Mouse (Mus musculus) intestine, postnatal 0 days (tissue): ENCODE results near the gene Pax5. TPM values are rescaled to one million over a fixed set of nuclear protein-coding genes. Genes with fewer than 3 reads are reported as not detected.

Experiments
- ATAC-seq: fragments of 200-750 bp; cut with Nextera tagmentation; 2 replicates; pipeline ENCODE4 v1.8.0; 2017; ENCODE audit warnings: mild to moderate bottlenecking, moderate TSS enrichment, moderate library complexity
- H3K27ac ChIP-seq: fragments of 300-500 bp; sonication (generic); 2 replicates; pipeline ENCODE4 v1.5.1; 2014; ENCODE audit warnings: mild to moderate bottlenecking, low read depth, low read length, moderate library complexity
- H3K27me3 ChIP-seq: fragments of 300-500 bp; sonication (generic); replicated peaks from 2 replicates; pipeline ENCODE4 v1.6.1; 2014; ENCODE audit warnings: low read length, mixed read lengths; ENCODE audit not compliant: control insufficient read depth, insufficient read depth
- H3K36me3 ChIP-seq: fragments of 300-500 bp; sonication (generic); 2 replicates; pipeline ENCODE4 v1.6.1; 2014; ENCODE audit warnings: mild to moderate bottlenecking, moderate library complexity; ENCODE audit not compliant: control insufficient read depth, insufficient read depth
- H3K4me1 ChIP-seq: fragments of 300-500 bp; sonication (generic); replicated peaks from 2 replicates; pipeline ENCODE4 v1.6.1; 2014; ENCODE audit warnings: antibody characterized with exemption, low read length, mixed read lengths; ENCODE audit not compliant: control insufficient read depth, insufficient read depth
- H3K4me2 ChIP-seq: fragments of 300-500 bp; sonication (generic); replicated peaks from 2 replicates; pipeline ENCODE4 v1.6.1; 2014; ENCODE audit warnings: low read depth, mild to moderate bottlenecking, moderate library complexity
- H3K4me3 ChIP-seq: fragments of 300-500 bp; sonication (generic); 2 replicates; pipeline ENCODE4 v1.5.1; 2014; ENCODE audit warnings: low read depth, low read length
- H3K9ac ChIP-seq: fragments of 300-500 bp; sonication (generic); 2 replicates; pipeline ENCODE4 v1.6.1; 2014; ENCODE audit warnings: mild to moderate bottlenecking, low read depth, low read length
- H3K9me3 ChIP-seq: fragments of 300-500 bp; sonication (generic); 2 replicates; pipeline ENCODE4 v1.6.1; 2016; ENCODE audit warnings: mixed run types; ENCODE audit not compliant: control insufficient read depth
- CTCF ChIP-seq: sonication (generic); IDR thresholded peaks from 2 replicates; pipeline ENCODE4 v1.5.1; 2016; ENCODE audit warnings: low read depth, mild to moderate bottlenecking, control low read depth, antibody characterized with exemption, moderate library complexity
- WGBS: fragments of 180-500 bp; shearing (Covaris S2); extraction: QIAGEN DNeasy Blood & Tissue Kit; methylation state at CpG from one replicate; pipeline ENCODE4 v1.1.7; 2014; 5-methylcytosine and 5-hydroxymethylcytosine counted together
- polyA plus RNA-seq: library from polyadenylated mRNA; unstranded; fragments of >200 nt; fragmentation: Nextera tagmentation; extraction: Ambion mirVana; gene quantifications from 2 replicates; pipeline ENCODE4 v1.2.1, GENCODE M21; 2015

Pax5 gene
- polyA plus RNA-seq, 1 experiment from 2014 or later: 0.01 TPM

- Histone ChIP-seq H3K9ac (no peak overlapping the region), H3K36me3 (no peaks in the 10 kb centered on the region), H3K4me3 (no peak overlapping the region), H3K9me3 (no peaks in the 10 kb centered on the region), H3K4me1 (no peaks in the 10 kb centered on the region), H3K4me2 (0 out of 2 replicates have a peak overlapping the region, but pooled peaks have one; percentile 10), H3K27me3 (peaks cover 95% of the 10 kb centered on the region), H3K27ac (no peak overlapping the region)
- no peak for ATAC-seq
- TF ChIP-seq CTCF: no peak
- WGBS: 2% methylated on average over 50 of the region's 50 CpGs
Measured at GRCm38 (mm10) chr4:44712786-44713553, 2.7 kb upstream of the Pax5 start.

- TF ChIP-seq CTCF: no peak
- ATAC-seq: no peak
- peak overlapping the region; percentile 14 for H3K4me3 ChIP-seq
- H3K9me3 ChIP-seq: no peaks in the 10 kb centered on the region
- no peaks in the 10 kb centered on the region for H3K36me3 ChIP-seq
- H3K4me2 ChIP-seq: peak overlapping the region; percentile 27; the same call in 1 of the 2 replicates
- no peak overlapping the region for H3K9ac ChIP-seq
- H3K4me1 ChIP-seq: no peaks in the 10 kb centered on the region
- WGBS: 3% methylated on average over 25 of the region's 25 CpGs
- no peak overlapping the region for H3K27ac ChIP-seq
- H3K27me3 ChIP-seq: peaks cover 95% of the 10 kb centered on the region
Measured at GRCm38 (mm10) chr4:44712051-44712700, 1.9 kb upstream of the Pax5 start.

- no peak overlapping the region for H3K4me2 ChIP-seq
- 1% methylated on average over 25 of the region's 25 CpGs for WGBS
- ATAC-seq: no peak
- no peaks in the 10 kb centered on the region for H3K9me3 ChIP-seq
- TF ChIP-seq CTCF: no peak
- no peaks in the 10 kb centered on the region for H3K36me3 ChIP-seq
- no peak overlapping the region for H3K9ac ChIP-seq
- peaks cover 95% of the 10 kb centered on the region for H3K27me3 ChIP-seq
- H3K4me3 ChIP-seq: 0 out of 2 replicates have a peak overlapping the region, but pooled peaks have one; percentile 2
- no peak overlapping the region for H3K27ac ChIP-seq
- H3K4me1 ChIP-seq: no peaks in the 10 kb centered on the region
Measured at GRCm38 (mm10) chr4:44711136-44711900, 1.0 kb upstream of the Pax5 start.

GRCm38 (mm10) chr4:44710701-44711097, 412 bp upstream of the Pax5 start:
- no peak for TF ChIP-seq CTCF
- Histone ChIP-seq H3K9me3 (no peaks in the 10 kb centered on the region), H3K27ac (no peak overlapping the region), H3K36me3 (no peaks in the 10 kb centered on the region), H3K9ac (no peak overlapping the region), H3K4me1 (no peaks in the 10 kb centered on the region), H3K4me2 (peak overlapping the region; percentile 24; the same call in 1 of the 2 replicates), H3K4me3 (0 out of 2 replicates have a peak overlapping the region, but pooled peaks have one; percentile 2), H3K27me3 (peaks cover 99% of the 10 kb centered on the region)
- WGBS: 1% methylated on average over 30 of the region's 30 CpGs
- no peak for ATAC-seq

GRCm38 (mm10) chr4:44709091-44709695, 1.1 kb downstream of the Pax5 start:
- Histone ChIP-seq H3K27ac (no peak overlapping the region), H3K4me3 (no peak overlapping the region), H3K4me2 (no peak overlapping the region), H3K27me3 (peaks cover 99% of the 10 kb centered on the region), H3K9ac (no peak overlapping the region), H3K36me3 (no peaks in the 10 kb centered on the region), H3K9me3 (no peaks in the 10 kb centered on the region), H3K4me1 (0 out of 2 replicates have a peak, but pooled peaks cover 3% of the 10 kb centered on the region)
- no peak for ATAC-seq
- TF ChIP-seq CTCF: no peak
